Mouse (Mus musculus): ENCODE results near the gene Lcn9.

Lcn9 gene

DNA sequence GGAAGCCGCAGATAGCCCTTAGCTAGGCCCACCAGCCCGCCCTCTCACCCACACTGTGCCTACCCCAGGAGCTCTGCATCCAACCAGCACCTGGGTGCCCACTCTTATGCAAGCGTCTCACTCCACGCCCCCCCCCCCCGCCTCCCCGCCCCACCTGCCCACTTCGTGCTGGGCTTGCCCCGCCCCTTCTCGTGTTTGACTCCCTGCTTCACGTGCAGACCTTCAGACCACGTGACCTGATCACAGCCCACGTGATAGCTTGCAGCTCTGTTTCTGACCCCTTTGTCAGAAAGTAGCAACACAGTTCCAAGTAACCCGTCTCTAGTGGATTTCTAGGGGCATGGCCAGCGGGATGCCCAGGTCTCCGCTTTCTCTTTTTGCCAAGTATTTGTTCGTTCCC is 24.3 kb downstream of the Lcn9 start, which contains the start of gene Sohlh1:
TSS of gene Sohlh1 (minus strand) at position 23 of the 400 bp plus-strand sequence.
- DNase-seq (ENCODE audit: low spot score) = no peak

DNA sequence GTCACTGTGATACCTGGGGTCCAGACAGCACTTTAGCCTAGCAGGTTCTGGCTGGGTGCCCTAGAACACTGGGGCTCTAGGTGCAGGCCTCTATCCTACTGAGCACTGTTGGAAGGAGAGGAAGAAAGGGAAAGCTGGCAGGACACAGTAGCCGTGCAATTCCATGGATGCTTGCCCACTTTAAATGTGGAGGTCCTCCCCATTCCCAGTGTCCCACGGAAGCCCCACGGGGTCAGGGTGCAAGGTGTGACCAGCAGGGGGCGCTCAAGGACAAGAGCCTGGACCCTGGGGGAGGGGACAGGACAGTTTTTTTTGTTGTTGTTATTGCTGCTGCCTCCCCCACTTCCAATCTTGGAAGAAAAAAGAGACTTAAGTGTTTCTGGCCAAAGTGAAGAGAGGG is 27.4 kb downstream of the Lcn9 start:
- DNase-seq (ENCODE audit: low spot score) = no peak

DNA sequence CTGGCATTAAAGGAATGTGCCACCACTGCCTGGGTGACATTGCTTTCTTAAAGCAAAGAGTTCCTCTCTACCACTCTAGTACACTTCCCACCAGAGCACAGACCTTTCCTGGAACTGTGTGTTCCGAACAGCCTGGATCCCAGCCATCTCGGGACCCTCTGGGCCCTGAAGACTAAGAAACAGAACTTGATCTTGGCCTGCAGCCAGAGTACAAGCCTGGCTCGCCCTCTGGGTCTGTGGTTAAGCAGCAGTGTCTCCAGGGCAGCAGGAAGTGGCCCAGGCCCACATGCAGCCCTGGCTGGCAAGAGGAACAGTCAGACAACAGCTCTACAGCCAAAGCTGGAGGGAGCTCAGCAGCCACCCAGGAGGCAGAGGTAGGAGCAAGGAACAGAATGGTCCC is 29.7 kb downstream of the Lcn9 start:
- DNase-seq (ENCODE audit: low spot score) = no peak

DNA sequence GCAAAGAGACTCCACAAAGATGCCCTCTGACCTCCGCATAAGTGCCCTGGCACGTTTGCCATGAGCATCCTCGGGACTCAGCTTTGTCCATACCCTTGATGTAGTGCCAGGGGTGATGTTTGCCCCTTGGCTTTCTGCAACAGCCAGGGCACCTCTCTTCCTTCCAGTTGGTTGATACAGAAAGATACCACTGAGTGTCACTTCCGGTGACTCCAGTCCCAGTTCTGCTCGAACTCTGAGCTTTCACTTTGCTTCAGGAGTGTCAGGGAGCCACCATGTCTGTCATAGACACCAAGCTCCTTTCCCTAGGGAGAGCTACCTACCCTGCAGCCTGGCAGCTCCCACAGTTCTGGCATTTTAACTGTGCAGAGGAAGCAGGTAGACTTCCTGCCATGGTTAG is 31.0 kb downstream of the Lcn9 start:
- DNase-seq (ENCODE audit: low spot score) = no peak

DNA sequence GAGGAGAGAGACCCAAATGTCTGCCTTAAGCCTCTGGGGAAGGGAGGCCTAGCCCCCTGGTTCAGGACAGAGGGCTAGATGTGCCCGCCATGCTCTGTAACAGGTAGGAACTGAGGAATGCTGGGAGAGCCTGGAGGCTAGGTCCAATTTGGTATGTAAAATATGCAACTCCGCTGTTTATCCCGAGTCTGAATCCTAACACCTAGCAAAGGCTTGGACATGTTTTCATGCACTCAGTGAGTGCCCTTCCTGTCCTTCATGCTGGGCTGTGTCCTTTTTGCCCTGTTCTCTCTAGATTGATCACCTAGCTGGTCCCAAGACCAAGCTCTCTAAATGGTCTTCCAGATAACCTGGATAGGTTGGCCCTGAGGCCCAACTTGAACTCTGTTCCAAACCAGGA is 36.9 kb downstream of the Lcn9 start:
- DNase-seq (ENCODE audit: low spot score) = no peak

DNA sequence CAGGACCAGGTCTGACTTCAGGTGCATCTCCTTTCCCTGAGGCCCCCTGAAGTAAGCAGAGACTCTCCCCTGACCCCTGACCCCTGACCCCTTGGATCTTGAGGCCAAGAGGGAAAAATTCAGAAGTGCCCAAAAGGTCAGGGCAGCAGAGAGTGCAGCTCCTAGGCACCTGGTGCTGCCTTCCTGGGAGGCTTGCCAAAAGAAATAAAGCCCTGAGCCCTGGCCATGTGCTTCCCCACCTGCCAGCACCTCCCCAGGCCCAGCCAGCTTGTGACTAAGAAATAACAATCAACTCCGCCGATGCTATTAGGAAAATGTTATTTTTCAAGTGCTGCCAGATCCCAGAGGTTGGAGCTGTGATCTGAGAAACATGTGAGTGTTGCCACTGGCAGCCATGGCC is 39.1 kb downstream of the Lcn9 start:
- no peak for DNase-seq (ENCODE audit: low spot score)

DNA sequence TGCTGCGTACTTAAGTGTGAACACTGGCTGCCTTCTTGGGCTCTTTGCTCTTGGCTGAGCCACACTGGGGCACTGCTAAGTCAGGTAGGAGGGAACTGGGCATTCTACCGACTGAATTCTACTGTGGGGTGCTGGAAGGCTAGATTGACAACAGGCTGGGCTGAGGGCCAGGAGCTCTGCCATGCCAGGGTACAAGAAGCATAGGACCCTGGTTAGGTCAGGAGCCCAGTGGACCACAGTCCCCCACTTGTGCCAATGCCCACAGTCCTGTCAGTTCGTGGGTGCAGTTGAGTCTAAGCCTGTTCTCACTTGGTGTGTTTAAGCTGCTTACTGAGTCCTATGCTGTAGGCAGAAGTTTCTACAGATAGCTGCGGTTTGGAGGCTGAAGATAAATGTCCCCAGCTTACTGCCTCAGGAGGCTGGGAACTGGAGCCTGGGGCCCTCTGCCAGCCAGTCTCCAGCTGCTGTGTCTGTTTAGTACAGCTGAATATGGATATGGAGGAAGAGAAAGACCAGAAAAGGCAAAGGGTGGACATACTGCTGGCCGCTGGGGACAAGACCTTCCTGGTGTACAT is 39.8 kb downstream of the Lcn9 start:
- DNase-seq (ENCODE audit: low spot score) = no peak

DNA sequence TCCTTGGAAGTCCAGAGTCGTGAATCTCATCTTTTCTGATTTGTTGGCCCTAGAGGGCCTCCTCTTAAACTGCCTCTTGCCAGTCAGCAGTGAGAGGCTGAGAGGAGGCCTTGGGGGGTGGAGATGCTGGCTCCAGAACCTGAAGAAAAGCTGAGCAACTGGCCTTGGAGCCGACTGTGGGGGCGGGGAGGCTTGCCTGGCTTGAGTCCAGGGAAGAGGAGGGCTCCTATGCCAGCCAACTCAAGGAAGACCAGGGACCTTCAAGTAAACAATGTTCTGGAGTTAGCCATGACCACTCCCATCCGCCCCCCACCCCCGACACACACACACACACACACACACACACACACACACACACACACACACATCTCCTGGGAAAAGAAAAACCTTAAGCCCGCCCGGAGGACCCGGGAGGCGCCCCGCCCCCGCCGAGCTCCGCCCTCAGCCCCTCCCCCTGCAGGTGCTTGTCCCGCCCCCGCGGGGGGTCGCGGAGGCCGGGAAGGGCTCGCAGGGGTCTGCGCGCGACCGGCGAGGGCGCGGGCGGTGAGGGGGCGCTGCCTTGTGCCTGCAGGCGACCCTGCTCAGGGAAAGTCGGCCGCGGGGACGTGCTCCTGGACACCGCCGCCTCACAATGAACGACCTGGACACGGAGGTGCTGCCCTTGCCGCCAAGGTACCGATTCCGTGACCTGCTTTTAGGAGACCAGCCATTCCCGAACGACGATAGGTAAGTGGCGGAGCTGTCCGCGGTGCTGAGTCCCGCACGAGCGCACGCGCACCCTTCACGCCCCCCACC is 40.6 kb downstream of the Lcn9 start, which contains the start of gene Kcnt1:
TSS of gene Kcnt1 (plus strand) at position 398 of the 795 bp plus-strand sequence.
- peak; percentile 70 for DNase-seq (ENCODE audit: low spot score)

DNA sequence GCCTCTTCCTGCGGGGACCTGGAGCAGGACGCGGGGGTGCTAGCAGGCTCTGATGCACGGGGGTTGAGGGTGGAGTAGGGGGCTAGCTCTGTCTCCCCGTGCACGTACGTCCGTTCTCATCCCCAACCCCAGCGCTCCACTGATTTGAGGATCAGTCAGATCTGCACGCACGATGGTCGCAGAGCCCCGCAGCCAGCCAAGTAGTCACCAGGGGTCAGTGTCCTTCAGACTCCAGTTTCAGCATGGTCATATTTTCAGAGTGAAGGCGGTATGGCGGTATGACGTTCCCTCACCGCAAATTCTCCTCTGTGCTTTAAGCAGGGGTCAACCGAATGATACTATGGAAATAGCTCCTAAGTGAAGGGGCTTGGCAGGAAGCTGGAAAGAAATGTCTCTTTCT is 41.3 kb downstream of the Lcn9 start:
- DNase-seq (ENCODE audit: low spot score) = no peak

DNA sequence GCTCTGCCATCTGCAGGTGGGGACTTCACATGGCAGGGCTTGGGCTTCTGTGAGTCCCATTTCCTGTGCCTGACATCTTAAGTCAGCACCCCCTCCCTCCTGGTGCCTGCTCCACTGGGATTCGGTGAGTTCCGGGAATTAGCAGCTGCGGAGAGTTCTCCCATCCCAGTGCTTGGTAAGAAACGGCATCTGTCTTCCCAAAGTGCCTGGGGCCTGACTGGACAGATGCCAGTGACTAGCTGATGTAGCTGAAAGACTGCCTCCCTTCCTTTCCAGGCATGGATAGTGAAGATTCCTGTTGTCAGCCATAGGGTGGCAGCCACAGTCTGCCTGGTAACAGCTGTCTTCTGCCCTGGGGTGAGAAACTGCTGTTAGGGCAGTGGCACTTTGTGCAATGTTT is 42.5 kb downstream of the Lcn9 start:
- no peak for DNase-seq (ENCODE audit: low spot score)

DNA sequence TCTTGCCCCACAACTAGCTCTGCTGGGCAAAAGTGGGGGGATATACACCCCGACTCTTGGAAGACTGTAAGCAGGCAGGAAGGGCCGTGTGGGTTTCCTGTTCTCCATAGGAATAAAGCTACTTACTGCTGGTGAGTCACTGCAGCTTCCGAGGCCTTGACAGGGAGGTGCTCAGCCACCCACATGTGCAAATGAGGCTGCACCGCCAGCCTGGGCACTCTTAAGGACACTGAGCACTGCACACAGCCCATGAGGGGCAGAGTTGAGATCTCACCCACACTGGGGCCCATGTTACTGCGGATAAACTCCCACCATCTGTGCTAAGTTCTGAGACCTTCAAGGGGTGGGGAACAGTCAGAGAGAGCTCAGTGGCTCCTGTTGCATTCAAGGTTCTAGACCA is 43.7 kb downstream of the Lcn9 start:
- DNase-seq (ENCODE audit: low spot score) = no peak

Measured in yolk sac, embryonic 10.5 days (tissue).